Mouse (Mus musculus) kidney, postnatal 0 days (tissue): ENCODE measurements at regions not wholly inside any gene's neighbourhood (a gene's known extent, or its start where the extent isn't known, plus 50 kb on each side); places are given as distances from the start of the nearest gene placed in this dataset.

Experiments used
- ATAC-seq: fragments of 200-750 bp; cut with Nextera tagmentation; replicated peaks from 2 replicates; pipeline ENCODE4 v1.8.0; 2017; ENCODE audit warnings: low read depth, moderate number of reproducible peaks, moderate TSS enrichment, moderate library complexity; ENCODE audit not compliant: low FRiP score
- DNase-seq: peaks from one replicate; pipeline ENCODE4 v3.0.0-alpha.2; 2016; ENCODE audit warnings: low spot score
- H3K27ac ChIP-seq: fragments of 300-500 bp; sonication (generic); 2 replicates; pipeline ENCODE4 v1.5.1; 2014; ENCODE audit warnings: mild to moderate bottlenecking
- H3K27me3 ChIP-seq: fragments of 300-500 bp; sonication (generic); 2 replicates; pipeline ENCODE4 v1.6.1; 2014; ENCODE audit warnings: low read length, mixed read lengths; ENCODE audit not compliant: insufficient read depth
- H3K36me3 ChIP-seq: fragments of 300-500 bp; sonication (generic); 2 replicates; pipeline ENCODE4 v1.6.1; 2014; ENCODE audit warnings: low read length, mixed read lengths; ENCODE audit not compliant: insufficient read depth
- H3K4me1 ChIP-seq: fragments of 300-500 bp; sonication (generic); replicated peaks from 2 replicates; pipeline ENCODE4 v1.6.1; 2014; ENCODE audit warnings: antibody characterized with exemption, low read length, mixed read lengths; ENCODE audit not compliant: insufficient read depth
- H3K4me2 ChIP-seq: fragments of 300-500 bp; sonication (generic); 2 replicates; pipeline ENCODE4 v1.6.1; 2014; ENCODE audit warnings: mild to moderate bottlenecking, low read length, moderate library complexity, mixed read lengths
- H3K4me3 ChIP-seq: fragments of 300-500 bp; sonication (generic); replicated peaks from 2 replicates; pipeline ENCODE4 v1.5.1; 2014; ENCODE audit warnings: low read depth, low read length
- H3K9ac ChIP-seq: fragments of 300-500 bp; sonication (generic); 2 replicates; pipeline ENCODE4 v1.6.1; 2014; ENCODE audit warnings: low read depth, low read length
- H3K9me3 ChIP-seq: fragments of 300-500 bp; sonication (generic); replicated peaks from 2 replicates; pipeline ENCODE4 v1.6.1; 2016; ENCODE audit warnings: low read length, inconsistent platforms, mixed read lengths
- CTCF ChIP-seq: IDR thresholded peaks from 2 replicates; pipeline ENCODE4 v1.5.1; 2016; ENCODE audit warnings: antibody characterized with exemption, low read depth, mild to moderate bottlenecking, moderate library complexity
- WGBS: fragments of 180-500 bp; shearing (Covaris S2); extraction: QIAGEN DNeasy Blood & Tissue Kit; methylation state at CpG from one replicate; pipeline ENCODE4 v1.1.7; 2014; 5-methylcytosine and 5-hydroxymethylcytosine counted together

GRCm38 (mm10) chr11:111539960-111540359, 474.0 kb downstream of the Kcnj2 start:
- Histone ChIP-seq H3K4me3 (no peak overlapping the region), H3K36me3 (no peaks in the 10 kb centered on the region), H3K4me1 (no peaks in the 10 kb centered on the region), H3K4me2 (no peak overlapping the region), H3K27me3 (peaks cover 2% of the 10 kb centered on the region; the same call in 1 of the 2 replicates), H3K9ac (no peak overlapping the region), H3K9me3 (no peaks in the 10 kb centered on the region), H3K27ac (no peak overlapping the region)
- ATAC-seq (no peak), DNase-seq (no peak)
- no peak for TF ChIP-seq CTCF
- 51% methylated on average over 6 of the region's 6 CpGs for WGBS

DNA sequence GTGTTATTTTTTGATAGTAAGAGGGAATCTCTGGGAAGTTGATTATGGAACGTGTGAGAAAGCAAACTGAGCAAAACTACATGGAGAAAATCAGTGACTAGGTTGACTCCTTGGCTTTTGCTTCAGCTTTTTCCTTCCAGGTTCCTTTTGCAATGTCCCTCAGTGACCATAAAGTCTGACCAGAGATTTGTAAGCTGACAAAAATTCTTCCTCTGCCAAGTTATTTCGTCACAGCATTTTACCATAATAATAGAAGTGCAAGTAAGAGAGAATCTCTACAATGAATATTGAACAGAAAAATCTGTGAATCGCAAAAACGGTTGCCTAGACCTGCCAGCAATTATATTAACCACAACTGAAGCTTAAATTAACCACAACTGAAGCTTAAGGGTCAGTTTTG, 479.3 kb downstream of the Kcnj2 start:
- no peak for TF ChIP-seq CTCF

GRCm38 (mm10) chr11:111555131-111555530, 489.2 kb downstream of the Kcnj2 start:
- DNase-seq (no peak), ATAC-seq (no peak)
- Histone ChIP-seq H3K4me3 (no peak overlapping the region), H3K9ac (no peak overlapping the region), H3K27ac (no peak overlapping the region), H3K4me2 (no peak overlapping the region), H3K27me3 (no peaks in the 10 kb centered on the region), H3K9me3 (no peaks in the 10 kb centered on the region), H3K4me1 (no peaks in the 10 kb centered on the region), H3K36me3 (no peaks in the 10 kb centered on the region)
- TF ChIP-seq CTCF: no peak

More for the DNA sequence above, 479.3 kb downstream of the Kcnj2 start:
- H3K4me2 ChIP-seq: no peak overlapping the region
- no peak for DNase-seq
- 89% methylated on average over 4 of the region's 4 CpGs for WGBS
- H3K27me3 ChIP-seq: no peaks in the 10 kb centered on the region
- no peaks in the 10 kb centered on the region for H3K4me1 ChIP-seq
- H3K4me3 ChIP-seq: no peak overlapping the region
- no peak for ATAC-seq
- H3K36me3 ChIP-seq: no peaks in the 10 kb centered on the region
- no peak overlapping the region for H3K9ac ChIP-seq
- no peak overlapping the region for H3K27ac ChIP-seq
- no peaks in the 10 kb centered on the region for H3K9me3 ChIP-seq

DNA sequence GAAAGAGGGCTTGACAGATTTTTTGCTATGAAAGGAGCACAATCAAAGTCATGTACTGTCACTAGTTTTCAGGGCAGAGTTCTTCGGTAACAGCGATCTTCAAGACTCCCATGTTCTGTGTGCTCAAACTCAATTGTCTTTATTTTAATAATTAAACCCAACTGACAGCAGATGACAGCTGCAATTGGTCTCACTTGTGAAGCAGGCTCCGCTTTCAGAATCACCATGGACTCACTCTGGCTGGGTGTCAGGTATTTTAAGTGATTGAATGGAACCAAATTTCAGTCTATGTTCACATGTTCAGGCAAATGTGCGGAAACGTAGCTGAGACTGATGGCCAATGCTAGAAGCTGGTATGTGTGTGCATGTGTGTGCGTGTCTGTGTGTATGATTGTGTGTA, 489.7 kb downstream of the Kcnj2 start:
- no peak overlapping the region for H3K9ac ChIP-seq
- H3K4me3 ChIP-seq: no peak overlapping the region
- 87% methylated on average over 6 of the region's 6 CpGs for WGBS
- no peaks in the 10 kb centered on the region for H3K27me3 ChIP-seq
- no peaks in the 10 kb centered on the region for H3K36me3 ChIP-seq
- H3K4me1 ChIP-seq: no peaks in the 10 kb centered on the region
- DNase-seq (no peak), ATAC-seq (no peak)
- H3K27ac ChIP-seq: no peak overlapping the region
- H3K4me2 ChIP-seq: no peak overlapping the region
- TF ChIP-seq CTCF: no peak
- H3K9me3 ChIP-seq: no peaks in the 10 kb centered on the region

- no peak for DNase-seq
- Histone ChIP-seq H3K4me1 (no peaks in the 10 kb centered on the region), H3K27ac (no peak overlapping the region), H3K4me3 (no peak overlapping the region), H3K27me3 (no peaks in the 10 kb centered on the region), H3K9me3 (no peaks in the 10 kb centered on the region), H3K4me2 (no peak overlapping the region), H3K9ac (no peak overlapping the region), H3K36me3 (no peaks in the 10 kb centered on the region)
- no peak for ATAC-seq
- no peak for TF ChIP-seq CTCF
- WGBS: 53% methylated on average over 9 of the region's 9 CpGs
These were observed 492.6 kb downstream of the Kcnj2 start for GRCm38 (mm10) chr11:111558302-111559140.

DNA sequence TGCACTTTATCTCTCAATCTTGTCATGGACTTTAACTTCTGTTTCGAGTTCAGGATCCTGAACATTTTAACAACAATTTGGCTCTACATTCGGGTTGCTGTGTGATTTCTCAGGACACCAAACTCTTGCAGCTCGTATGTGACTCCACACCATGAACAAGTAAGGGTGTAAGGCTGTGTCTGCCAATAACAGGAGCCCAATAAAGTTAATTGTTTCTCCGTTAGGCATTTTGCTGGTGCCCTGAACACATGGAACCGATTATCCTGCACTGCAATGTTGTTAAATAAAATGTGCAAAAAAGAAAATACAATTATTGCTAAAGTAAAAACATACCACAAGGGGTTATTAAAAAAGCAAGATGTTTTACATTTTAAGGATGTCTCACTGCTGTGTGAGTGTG, 497.2 kb downstream of the Kcnj2 start:
- no peak overlapping the region for H3K4me3 ChIP-seq
- H3K36me3 ChIP-seq: no peaks in the 10 kb centered on the region
- H3K27me3 ChIP-seq: no peaks in the 10 kb centered on the region
- WGBS: 41% methylated on average over 5 of the region's 5 CpGs
- no peak overlapping the region for H3K4me2 ChIP-seq
- ATAC-seq (no peak), DNase-seq (no peak)
- no peak overlapping the region for H3K9ac ChIP-seq
- no peak overlapping the region for H3K27ac ChIP-seq
- no peak for TF ChIP-seq CTCF
- no peaks in the 10 kb centered on the region for H3K9me3 ChIP-seq
- H3K4me1 ChIP-seq: no peaks in the 10 kb centered on the region

DNA sequence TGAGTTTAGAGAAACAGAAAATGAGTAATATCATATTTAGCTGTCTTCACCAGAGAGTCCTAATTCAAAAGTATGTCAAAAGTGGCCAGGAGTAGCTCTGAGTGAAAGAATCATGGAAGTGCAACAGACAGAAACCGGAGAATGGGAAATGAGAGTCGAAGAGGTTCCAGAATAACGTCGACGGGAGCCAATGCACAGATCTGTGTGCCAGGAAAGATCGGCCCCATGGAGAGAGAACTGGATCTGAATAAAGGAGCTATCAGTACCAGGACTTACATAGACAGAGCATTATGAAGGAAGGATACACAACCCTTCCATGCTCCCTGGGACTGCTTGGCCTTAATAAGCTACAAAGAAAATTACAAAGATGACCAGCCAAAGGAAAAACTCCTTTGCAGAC, 502.1 kb downstream of the Kcnj2 start:
- no peak overlapping the region for H3K27ac ChIP-seq
- DNase-seq: no peak
- no peaks in the 10 kb centered on the region for H3K36me3 ChIP-seq
- no peaks in the 10 kb centered on the region for H3K9me3 ChIP-seq
- WGBS: 88% methylated on average over 6 of the region's 6 CpGs
- H3K27me3 ChIP-seq: no peaks in the 10 kb centered on the region
- H3K4me3 ChIP-seq: no peak overlapping the region
- H3K4me2 ChIP-seq: no peak overlapping the region
- no peak overlapping the region for H3K9ac ChIP-seq
- no peaks in the 10 kb centered on the region for H3K4me1 ChIP-seq
- no peak for TF ChIP-seq CTCF
- no peak for ATAC-seq
